Mouse (Mus musculus): ENCODE measurements around the gene Zfp385c.

GRCm38 (mm10) chr11:100607121-100607520 lies 85.1 kb downstream of the Zfp385c start:
- TF ChIP-seq CTCF (IDR thresholded peaks at IDR 0.05; ENCODE audit: extremely low read depth, insufficient read depth, low read length) (no peak), POLR2A (IDR thresholded peaks at IDR 0.05; ENCODE audit: extremely low read depth, insufficient read depth, low read length) (no peak)

Data from cortical plate, adult 2 months (tissue).